Mouse (Mus musculus): ENCODE data around the gene Fastkd1.
"Not testable (repeated sequence)": the region's sequence is repeated elsewhere in the genome, so short reads cannot be mapped to it uniquely, and the experiment has no call there.

The Fastkd1 gene

DNA sequence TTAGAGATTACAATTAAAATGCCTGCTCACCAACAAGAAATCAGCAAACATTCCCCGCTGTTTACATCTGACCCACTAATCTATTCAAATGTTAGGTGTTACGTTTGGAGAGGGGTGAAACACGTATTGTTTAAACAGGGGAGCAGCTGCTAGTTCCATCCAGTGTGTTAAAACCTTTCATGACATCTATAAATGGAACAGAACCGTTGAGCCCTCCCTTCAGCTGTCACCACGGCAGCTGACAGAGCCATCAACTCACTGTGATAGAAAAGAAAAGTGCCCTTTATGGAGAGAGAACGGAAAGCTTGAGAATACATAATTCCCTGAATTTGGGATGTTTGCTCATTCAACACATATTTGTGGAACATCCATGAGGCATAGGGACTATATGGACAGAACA lies 44.9 kb downstream of the Fastkd1 start:
- no peak for DNase-seq

DNA sequence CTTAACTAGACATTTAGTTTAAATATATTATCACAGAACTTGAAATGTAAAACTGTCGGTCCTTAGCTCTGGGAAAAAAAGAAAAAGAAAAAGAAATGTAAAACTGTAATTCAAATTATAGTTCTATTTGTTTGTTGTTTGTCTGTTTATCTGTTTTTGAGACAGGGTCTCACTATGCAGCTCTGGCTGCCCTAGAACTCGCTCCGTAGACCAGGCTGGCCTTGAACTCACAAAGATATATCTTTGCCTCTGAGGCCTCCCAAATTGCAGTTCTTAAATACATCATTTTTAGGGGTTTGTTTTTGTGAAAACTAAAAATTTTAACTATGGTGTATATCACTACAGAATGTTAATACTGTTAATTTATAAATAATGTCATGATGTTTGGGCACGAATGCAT lies 45.7 kb downstream of the Fastkd1 start:
- DNase-seq = no peak

DNA sequence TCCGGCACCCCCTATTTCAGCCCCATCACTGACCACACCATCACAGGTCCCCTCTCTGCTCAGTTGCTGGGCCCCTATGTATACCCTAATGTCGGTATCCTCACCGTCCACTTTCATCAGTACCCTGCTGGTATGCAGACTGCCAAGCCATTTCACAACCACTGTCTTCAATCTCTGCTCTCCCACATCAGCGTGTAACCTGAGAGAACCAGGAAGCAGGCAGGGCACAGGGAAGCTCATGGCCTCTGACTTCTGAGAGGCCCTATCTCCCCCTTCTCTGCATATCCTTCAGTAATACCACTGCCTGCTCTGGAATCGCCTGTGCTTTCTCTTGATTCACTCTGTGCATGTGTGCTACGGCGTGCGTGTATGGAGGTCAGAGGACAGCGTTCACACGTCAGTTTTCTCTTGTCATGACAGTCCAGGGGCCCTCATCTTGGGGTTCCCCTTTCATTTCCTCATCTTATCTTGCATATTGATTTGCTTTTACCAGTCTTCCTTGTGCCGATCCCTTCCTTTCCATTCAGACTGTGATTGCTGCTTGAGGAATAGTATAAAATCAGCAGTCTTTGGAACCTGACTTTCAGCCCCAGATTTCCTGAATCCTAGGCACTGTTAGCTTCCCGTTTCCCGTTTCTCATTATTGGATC lies 49.4 kb downstream of the Fastkd1 start:
- no peak for DNase-seq

DNA sequence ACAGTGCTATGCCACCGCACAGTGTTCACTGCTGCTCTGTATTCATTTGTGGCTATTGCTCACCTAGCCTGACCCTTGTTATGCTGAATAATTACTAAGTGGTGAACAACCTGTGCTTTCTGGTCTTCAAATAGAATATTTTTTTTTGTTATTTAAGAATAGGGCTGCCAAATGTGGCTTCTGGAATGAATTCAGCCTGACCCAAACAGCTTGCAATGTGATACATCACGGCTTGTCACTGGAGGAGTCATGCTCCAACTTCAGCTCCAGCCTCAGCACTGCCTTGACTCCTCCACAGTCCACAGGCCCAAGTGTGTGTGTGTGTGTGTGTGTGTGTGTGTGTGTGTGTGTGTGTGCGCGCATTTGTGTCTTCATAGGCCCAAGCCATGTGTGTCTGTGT lies 54.0 kb downstream of the Fastkd1 start:
- DNase-seq = peak in 1 of 2 experiments; percentile 9

DNA sequence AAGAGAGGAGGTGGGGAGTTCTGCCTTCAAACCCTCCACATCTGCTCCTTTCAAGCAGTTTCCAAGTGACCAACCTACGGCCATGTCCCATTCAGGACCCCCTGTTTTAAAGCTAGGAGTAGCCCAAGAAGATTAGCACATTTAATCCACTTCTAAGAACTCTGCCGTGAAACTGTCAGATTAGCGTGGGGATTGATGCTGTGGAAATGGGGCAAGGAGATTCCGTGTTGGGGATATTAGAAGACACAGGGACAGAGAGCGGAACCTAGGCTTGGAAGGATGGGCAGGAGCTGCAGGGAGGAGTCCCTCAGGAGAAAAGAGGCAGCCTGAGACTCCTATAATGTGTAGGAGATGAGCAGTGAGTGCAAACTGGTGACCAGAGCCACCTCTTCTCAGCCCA lies 63.6 kb downstream of the Fastkd1 start:
- no peak for DNase-seq

DNA sequence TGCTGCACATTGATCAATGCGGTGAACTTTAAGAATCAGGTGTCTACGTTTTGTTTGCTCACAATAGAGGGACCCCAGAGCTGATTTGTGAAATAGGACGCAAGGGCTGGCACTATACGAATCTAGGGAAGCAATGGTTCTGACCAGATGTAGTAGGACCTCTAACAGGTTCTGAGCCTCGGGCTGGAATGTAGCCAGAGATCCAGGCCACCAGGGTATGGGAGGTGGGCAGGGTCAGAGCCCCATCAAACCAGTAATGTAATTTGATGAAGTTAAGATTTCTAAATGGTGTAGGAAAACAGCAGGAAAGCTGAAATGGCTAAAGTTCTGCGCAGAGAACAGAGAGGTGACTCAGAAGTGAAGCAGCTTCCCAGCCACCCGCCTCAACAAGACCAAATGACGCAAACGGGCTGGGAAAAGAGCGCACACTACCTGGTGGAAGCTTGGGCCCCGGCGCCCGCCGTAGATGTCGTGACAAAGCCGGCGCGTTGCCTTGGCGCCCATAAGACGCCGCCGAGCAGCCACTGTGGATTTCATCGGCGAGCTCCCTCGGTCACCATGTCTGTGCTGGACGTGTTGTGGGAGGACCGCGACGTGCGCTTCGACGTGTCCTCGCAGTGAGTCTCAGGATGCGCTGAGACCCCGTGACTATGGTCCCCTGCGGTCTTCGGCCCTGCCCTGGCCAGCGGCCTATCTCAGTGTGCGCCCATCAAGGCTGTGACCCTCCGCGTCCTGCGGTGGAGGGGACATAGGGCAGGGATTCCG lies 66.4 kb downstream of the Fastkd1 start, which contains the start of gene Bbs5:
Bbs5 (plus strand) TSS at position 446 of the 765 bp plus-strand sequence.
- peak; percentile 95 to 97 for DNase-seq

DNA sequence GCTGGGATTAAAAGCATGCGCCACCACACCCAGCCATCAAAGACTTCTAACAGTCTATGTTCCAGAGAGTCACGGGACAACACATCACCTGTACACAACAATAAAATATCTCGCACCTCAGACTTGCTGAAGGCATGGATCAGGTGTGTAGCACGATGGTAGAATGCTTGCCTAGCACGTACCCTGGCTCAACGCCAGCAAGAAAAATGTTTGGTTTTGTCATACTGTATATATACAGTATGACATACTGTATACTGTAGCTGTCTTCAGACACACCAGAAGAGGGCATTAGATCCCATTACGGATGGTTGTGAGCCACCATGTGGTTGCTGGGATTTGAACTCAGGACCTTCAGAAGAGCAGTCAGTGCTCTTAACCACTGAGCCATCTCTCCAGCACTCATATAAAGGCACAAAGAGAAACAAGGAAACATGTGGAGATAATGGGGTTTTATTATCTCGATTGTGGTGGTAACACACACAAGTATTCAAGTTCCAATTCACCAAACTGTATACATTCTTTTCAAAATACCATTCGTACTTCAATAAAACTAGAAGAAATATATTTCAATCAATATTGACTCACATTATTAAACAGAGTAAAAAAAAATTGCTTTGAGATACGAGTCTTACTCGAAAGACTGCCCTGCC lies 68.2 kb downstream of the Fastkd1 start:
- DNase-seq = no peak

DNA sequence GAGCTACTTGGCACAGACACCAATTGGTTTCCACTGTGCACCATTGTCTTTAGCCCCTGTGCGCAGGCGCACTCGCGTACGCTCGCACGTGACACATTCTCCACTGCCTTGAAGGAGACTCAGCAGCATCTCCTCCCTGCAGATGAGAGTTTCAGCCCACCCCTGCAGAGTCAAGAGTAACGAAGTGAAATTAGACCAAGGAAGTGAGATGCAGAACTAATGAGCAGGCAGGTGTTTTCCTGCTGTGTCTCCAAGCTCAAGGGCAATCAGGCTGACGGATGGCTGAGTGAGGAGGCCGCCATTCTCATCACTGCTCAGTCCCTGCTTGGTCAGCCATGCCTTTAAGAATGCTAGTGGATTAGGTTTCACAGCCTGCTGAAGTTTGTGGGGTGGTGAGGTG lies 73.2 kb downstream of the Fastkd1 start:
- peak; percentile 71 to 84 for DNase-seq

DNA sequence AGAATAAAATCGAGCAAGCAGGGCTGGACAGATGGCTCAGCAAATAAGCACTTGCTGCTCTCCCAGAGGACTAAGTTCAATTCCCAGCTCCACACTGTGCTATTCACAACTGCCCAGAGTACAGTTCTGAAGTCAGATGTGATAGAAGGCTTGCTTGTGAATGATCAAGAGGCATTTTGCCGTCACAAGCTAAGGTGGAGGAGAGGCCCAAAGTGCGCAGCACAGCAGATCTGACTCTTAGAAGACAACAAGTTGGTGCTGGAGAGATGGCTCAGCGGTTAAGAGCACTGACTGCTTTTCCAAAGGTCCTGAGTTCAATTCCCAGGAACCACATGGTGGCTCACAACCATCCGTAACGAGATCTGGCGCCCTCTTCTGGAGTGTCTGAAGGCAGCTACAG lies 75.3 kb downstream of the Fastkd1 start:
- not testable (repeated sequence) for DNase-seq
